Mouse (Mus musculus) erythroblast, embryonic 14.5 days (primary cell): ENCODE measurements around the gene Acsl1.

Source experiments
- GATA1 ChIP-seq: IDR thresholded peaks from 2 replicates; pipeline ENCODE4 v1.6.1; 2012; ENCODE audit warnings: low read length, inconsistent platforms, mixed read lengths
- TAL1 ChIP-seq: IDR thresholded peaks from 3 replicates; pipeline ENCODE4 v1.6.1; 2012; ENCODE audit warnings: low read length, inconsistent platforms, mixed read lengths

- TF ChIP-seq TAL1 (no peak), GATA1 (no peak)
Observed at GRCm38 (mm10) chr8:46429871-46430270, 41.0 kb upstream of the Acsl1 start.
